Mouse (Mus musculus): ENCODE results near the gene Prkrip1.
"Not testable (repeated sequence)": the region's sequence is repeated elsewhere in the genome, so short reads cannot be mapped to it uniquely, and the experiment has no call there.

Gene Prkrip1

GRCm38 (mm10) chr5:136160084-136160483, 38.7 kb downstream of the Prkrip1 start:
- DNase-seq = not testable (repeated sequence)

- DNase-seq = no peak
These were observed 43.4 kb downstream of the Prkrip1 start for GRCm38 (mm10) chr5:136155399-136155798.

- no peak for DNase-seq
These were observed 46.4 kb downstream of the Prkrip1 start for GRCm38 (mm10) chr5:136152365-136152764.

GRCm38 (mm10) chr5:136149134-136149576, 49.6 kb downstream of the Prkrip1 start:
- DNase-seq = not testable (repeated sequence)

DNA sequence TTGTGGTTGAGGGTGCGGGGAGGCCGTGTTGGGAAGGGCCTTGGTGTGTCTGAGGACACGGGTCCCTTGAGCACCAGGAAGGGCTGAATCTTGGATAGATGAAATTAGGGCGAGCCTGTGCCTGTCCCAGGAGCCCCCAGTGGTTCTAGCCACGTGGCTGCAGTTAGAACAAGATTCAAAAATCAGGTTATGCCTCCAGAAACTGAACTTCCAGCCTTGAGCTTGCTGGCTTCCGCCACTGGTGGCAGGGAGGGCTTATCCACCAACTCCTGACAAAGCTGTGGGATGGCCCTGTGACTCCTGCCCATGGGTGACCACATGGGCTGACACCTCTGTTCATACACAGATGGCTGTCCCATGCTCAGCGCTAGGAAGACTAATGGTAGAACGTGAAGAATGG, 51.1 kb downstream of the Prkrip1 start:
- DNase-seq = no peak

DNA sequence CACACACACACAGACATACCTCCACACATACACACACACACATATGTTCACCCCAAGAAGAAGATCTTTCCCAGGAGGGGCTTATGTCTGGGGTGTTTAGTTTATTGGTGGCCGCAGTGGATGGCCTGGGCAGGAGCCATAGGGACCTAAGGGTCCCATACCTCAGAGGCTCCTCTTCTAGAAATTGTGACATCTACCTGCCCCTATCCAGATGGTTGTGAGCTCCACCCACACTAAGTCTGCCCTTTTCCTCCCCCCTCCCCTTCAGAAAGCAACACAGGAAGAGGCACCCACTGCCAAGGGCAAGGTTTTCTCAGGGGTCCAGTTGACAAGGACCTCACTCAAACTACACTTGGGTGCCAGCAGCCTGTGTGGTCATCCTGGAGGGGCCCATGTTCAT, 51.8 kb downstream of the Prkrip1 start:
- no peak for DNase-seq

- DNase-seq = no peak
These were observed 53.9 kb downstream of the Prkrip1 start for GRCm38 (mm10) chr5:136144606-136145430.

DNA sequence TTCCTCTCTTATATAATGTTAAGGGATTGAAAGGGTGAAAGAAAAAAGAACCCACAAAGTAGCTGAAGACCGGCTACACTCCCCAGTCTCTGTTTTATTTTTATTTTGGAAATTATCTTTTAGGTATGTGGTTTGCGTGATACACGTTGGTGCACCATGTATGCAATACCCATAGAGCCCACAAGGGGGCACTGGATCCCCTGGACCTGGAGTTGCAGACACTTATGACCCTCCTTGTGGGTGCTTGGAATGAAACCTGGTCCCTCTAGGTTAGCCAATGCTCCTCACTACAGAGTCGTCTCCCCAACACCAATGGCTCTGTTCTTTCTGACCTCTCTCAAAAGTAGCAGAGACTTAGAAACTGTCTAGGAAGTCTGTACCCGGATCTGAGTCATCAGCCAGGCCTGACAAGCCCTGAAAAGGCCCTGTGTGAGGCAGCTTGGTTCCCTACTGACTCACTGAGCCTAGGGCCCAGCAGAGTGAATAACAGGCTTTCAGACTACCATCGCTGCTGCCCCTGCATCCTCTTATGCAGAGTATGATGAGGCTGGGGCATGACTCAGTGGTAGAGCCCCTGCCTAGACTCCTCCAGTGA, 55.5 kb downstream of the Prkrip1 start:
- DNase-seq = no peak

DNA sequence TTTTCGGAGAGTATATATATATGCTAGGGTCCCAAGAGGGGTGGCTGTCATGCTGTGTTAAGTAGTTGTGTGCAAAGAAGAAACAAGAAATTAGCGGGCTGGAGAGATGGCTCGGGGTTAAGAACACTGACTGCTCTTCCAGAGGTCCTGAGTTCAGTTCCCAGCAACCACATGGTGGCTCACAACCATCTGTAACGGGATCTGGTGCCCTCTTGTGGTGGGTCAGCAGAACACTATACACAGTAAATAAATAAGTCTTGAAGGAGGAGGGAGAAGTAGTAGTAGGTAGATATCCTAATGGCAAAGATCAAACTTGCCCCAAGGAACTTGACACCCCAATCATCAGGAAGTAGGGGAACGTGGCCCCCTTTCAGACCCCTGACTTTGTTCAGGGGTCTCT, 56.0 kb downstream of the Prkrip1 start:
- no peak for DNase-seq

DNA sequence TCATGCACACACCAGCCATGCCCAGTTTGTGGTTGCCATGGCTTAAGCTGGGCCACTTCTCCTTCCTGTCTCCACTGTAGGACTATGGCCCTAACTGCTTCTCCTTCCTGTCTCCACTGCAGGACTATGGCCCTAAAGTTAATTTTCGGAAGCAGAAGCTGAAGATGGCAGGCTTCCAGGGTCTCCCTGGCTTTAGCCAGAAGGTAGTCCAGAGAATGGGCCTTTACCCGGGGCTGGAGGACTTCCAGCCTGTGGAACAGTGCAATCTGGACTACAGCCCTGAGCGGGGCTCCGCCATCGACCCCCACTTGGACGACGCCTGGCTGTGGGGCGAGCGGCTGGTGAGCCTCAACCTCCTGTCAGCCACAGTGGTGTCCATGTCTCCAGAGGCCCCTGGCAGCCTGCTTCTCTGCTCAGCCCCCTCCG, 58.7 kb downstream of the Prkrip1 start:
- no peak for DNase-seq

- no peak for DNase-seq
These were observed 59.4 kb downstream of the Prkrip1 start for GRCm38 (mm10) chr5:136139393-136139792.

DNA sequence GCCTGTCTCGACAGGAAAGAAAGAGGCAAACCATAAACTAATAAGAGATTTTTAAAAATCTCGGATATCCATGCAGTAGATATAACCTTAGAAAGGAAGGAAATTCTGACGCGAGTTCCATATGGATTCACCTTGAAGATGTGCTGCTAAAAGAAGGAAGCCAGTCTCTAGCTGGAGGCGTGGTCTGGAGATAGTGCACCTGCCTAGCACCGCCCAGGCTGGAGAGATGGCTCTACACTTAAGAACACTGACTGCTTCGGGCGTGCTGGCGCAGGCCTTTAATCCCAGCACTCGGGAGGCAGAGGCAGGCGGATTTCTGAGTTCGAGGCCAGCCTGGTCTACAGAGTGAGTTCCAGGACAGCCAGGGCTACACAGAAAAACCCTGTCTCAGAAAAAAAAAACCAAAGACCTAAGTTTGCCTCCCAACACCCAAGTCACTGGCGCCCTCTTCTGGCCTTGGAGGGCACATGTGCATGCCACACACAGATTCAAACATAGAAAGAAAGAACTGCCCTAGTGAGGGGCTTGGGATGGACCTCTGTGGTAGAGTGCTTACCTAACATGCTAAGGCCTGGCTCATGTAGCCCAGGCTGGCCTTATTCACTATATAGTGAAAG, 61.0 kb downstream of the Prkrip1 start:
- DNase-seq = no peak

DNA sequence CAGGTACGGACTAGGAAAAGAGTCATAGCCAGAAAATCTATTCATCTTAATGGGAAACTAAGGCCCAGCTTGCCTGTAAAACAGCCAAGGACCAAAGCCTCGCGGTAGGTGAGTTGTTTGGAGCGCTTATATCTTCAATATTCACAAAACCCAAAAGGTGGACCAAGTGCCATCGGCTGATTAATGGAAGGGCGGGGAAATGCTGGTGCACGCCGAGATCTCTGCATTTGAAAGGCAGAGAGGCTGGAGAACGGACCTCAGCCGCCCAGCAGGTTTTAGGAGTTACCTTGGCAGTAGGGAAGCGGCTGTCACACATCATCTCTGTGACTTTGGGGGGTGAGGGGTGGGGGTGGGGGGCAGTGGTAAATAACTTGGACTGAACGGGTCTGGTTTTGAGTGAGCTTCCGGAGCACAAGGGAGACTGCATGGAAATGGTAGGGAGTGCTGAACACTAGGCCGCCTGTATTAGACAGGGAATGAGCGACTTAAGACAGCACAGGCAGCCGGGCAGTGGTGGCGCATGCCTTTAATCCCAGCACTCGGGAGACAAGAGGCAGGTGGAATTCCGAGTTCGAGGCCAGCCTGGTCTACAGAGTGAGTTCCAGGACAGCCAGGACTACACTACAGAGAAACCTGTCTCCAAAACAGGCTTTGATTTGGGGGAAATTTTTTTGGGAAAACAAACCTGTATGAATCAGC, 62.3 kb downstream of the Prkrip1 start:
- DNase-seq = no peak

GRCm38 (mm10) chr5:136135571-136136291, 63.0 kb downstream of the Prkrip1 start, which contains the start of the genes Lrwd1 and Alkbh4:
TSS of gene Lrwd1 (minus strand) at chr5:136136074.
TSS of gene Alkbh4 (plus strand) at chr5:136136146.
- peak; percentile 95 for DNase-seq
